Mouse (Mus musculus) stomach, embryonic 15.5 days (tissue): ENCODE results near the gene Rps6kc1. TPM values are rescaled to one million over a fixed set of nuclear protein-coding genes. Genes with fewer than 3 reads are reported as not detected.
"Not testable (repeated sequence)": the region's sequence is repeated elsewhere in the genome, so short reads cannot be mapped to it uniquely, and the experiment has no call there.

ENCODE experiments used
- ATAC-seq: fragments of 200-750 bp; cut with Nextera tagmentation; 2 replicates; pipeline ENCODE4 v1.8.0; 2017; ENCODE audit warnings: low read depth, moderate number of reproducible peaks, moderate TSS enrichment; ENCODE audit not compliant: insufficient read depth, low FRiP score
- H3K27ac ChIP-seq: fragments of 300-500 bp; sonication (generic); 2 replicates; pipeline ENCODE4 v1.5.1; 2015; ENCODE audit warnings: mild to moderate bottlenecking, inconsistent platforms
- H3K27me3 ChIP-seq: fragments of 300-500 bp; sonication (generic); replicated peaks from 2 replicates; pipeline ENCODE4 v1.6.1; 2015; ENCODE audit warnings: inconsistent platforms
- H3K36me3 ChIP-seq: fragments of 300-500 bp; sonication (generic); 2 replicates; pipeline ENCODE4 v1.6.1; 2015; ENCODE audit warnings: inconsistent platforms
- H3K4me1 ChIP-seq: fragments of 300-500 bp; sonication (generic); 2 replicates; pipeline ENCODE4 v1.6.1; 2015; ENCODE audit warnings: inconsistent platforms
- H3K4me2 ChIP-seq: fragments of 300-500 bp; sonication (generic); 2 replicates; pipeline ENCODE4 v1.6.1; 2015; ENCODE audit warnings: mild to moderate bottlenecking, inconsistent platforms
- H3K4me3 ChIP-seq: fragments of 300-500 bp; sonication (generic); replicated peaks from 2 replicates; pipeline ENCODE4 v1.5.1; 2015; ENCODE audit warnings: inconsistent platforms
- H3K9ac ChIP-seq: fragments of 300-500 bp; sonication (generic); 2 replicates; pipeline ENCODE4 v1.6.1; 2015; ENCODE audit warnings: inconsistent platforms
- H3K9me3 ChIP-seq: fragments of 300-500 bp; sonication (generic); 2 replicates; pipeline ENCODE4 v1.6.1; 2016; ENCODE audit warnings: inconsistent platforms
- WGBS: fragments of 180-500 bp; shearing (Covaris S2); methylation state at CpG from one replicate; pipeline ENCODE4 v1.1.7; 2015; 5-methylcytosine and 5-hydroxymethylcytosine counted together
- polyA plus RNA-seq: library from polyadenylated mRNA; unstranded; fragments of >200 nt; fragmentation: Nextera tagmentation; extraction: Ambion mirVana; gene quantifications from 2 replicates; pipeline ENCODE4 v1.2.1, GENCODE M21; 2015

Gene Rps6kc1
- polyA plus RNA-seq, 1 experiment from 2014 or later = 10.6 TPM

DNA sequence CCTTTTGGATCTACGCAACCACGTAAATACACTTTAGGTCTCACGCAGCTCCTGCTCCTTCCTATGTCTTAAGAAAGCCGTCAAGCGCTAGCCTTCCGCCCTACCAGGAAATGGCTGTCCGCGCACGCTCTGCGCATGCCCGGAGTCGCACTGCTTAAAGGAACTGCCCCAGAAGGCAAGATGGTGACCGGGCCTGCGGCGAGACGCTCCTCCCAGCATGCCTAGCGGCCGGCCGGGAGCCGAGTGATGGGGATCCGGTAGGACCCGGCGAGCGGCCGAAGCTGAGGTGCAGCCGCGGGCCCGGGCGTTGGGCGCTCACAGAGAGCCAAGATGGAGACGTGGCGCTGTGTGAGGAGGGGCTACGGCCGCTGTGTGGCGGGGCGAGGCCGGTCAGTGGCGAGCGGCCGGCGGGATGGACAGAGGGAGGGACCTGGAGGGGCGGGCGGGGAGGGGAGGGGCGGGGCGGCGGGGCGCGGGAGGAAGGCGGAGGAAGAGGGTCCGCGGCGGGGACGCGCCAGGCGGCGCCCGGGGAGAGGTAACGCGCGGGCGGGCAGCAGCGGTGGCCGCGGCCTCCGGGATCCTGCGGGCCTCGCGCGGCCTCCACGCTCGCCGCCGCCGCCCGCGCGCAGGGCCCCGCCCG lies 16.9 kb upstream of the Rps6kc1 start:
- ATAC-seq = peak; percentile 98
- Histone ChIP-seq H3K36me3 (no peaks in the 10 kb centered on the region), H3K9me3 (no peaks in the 10 kb centered on the region), H3K9ac (peak overlapping the region; percentile 84), H3K27me3 (no peaks in the 10 kb centered on the region), H3K4me3 (peak overlapping the region; percentile 80), H3K4me2 (peak overlapping the region; percentile 66), H3K27ac (peak overlapping the region; percentile 100), H3K4me1 (peaks cover 5% of the 10 kb centered on the region)
- under 1% methylated on average over 52 of the region's 79 CpGs for WGBS

DNA sequence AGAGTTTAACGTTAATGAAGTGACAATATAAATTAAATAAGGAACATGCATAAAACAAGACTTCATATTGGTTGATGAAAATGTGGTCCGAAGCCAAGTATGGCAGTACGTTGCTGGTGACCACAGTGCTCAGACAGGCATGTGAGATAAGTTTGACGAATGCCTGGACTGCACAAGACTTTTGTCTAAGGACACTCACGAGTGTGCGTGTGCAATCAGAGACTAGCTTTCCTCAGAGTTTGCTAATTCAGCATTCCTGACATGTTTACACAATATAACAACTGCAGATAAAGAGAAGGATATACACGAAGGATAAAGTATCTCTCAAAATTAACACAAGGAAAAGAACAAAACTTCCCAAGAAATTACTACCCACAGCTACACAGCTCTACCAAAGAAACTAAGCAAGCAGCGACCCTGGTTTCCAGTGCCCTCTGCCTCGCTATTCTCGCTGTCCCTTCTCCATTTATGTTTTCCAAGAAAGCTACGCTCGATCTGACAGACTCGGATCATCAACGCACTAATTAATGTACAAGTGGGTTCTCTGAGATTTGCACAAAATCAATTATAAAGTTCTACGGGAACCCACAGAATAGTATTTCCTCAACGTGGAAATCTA lies 16.3 kb upstream of the Rps6kc1 start:
- peak overlapping the region; percentile 80 for H3K4me3 ChIP-seq
- H3K27ac ChIP-seq = peak overlapping the region; percentile 100
- H3K4me2 ChIP-seq = peak overlapping the region; percentile 66
- no peaks in the 10 kb centered on the region for H3K36me3 ChIP-seq
- peak overlapping the region; percentile 84; the same call in 1 of the 2 replicates for H3K9ac ChIP-seq
- 8% methylated on average over 16 of the region's 16 CpGs for WGBS
- peaks cover 5% of the 10 kb centered on the region for H3K4me1 ChIP-seq
- H3K9me3 ChIP-seq = no peaks in the 10 kb centered on the region
- ATAC-seq = peak; percentile 4; the same call in 1 of the 2 replicates
- H3K27me3 ChIP-seq = no peaks in the 10 kb centered on the region

DNA sequence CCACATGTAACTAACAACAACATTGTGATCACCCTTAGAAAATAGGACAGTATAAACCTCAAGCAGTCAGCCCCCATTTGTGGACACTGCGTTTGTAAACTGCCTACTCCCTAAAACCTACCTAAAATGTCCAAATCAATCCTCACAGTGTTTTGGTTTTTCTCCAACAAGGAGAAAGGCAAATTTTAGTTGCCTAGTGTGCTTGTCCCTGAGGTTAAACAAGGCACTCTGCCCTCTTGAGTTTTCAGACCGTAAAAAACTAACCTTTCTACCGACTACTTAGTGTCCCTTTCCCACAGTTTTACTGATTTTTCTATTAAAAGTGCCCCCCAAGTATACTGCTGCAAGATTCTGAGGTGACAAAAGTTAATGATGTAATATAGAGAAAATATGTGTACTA lies 15.7 kb upstream of the Rps6kc1 start:
- H3K27me3 ChIP-seq = no peaks in the 10 kb centered on the region
- no peak overlapping the region for H3K9ac ChIP-seq
- no peak overlapping the region for H3K4me3 ChIP-seq
- no peaks in the 10 kb centered on the region for H3K36me3 ChIP-seq
- no peak overlapping the region for H3K27ac ChIP-seq
- no peak for ATAC-seq
- 0 out of 2 replicates have a peak overlapping the region, but pooled peaks have one; percentile 6 for H3K4me2 ChIP-seq
- H3K9me3 ChIP-seq = no peaks in the 10 kb centered on the region
- peaks cover 5% of the 10 kb centered on the region for H3K4me1 ChIP-seq
- WGBS = 90% methylated on average over 3 of the region's 3 CpGs

DNA sequence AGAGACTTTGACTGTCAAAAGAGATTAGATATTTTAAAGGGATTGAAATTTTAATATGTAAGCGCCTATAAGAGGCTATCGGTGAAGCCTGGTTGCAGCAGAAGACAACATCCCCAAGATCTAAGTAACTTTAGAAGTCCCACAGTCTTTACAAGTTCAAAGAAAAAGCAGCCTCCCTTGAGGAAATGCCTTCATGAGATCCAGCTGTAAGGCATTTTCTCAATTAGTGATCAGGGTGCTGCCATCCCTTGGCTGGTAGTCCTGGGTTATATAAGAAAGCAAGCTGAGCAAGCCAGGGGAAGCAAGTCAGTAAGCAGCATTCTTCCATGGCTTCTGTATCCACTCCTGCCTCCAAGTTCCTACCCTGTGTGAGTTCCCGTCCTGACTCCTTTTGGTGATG lies 13.2 kb upstream of the Rps6kc1 start, which contains the start of gene Angel2:
Angel2 (plus strand) TSS at position 301 of the 400 bp plus-strand sequence.
- H3K4me2 ChIP-seq, H3K27ac ChIP-seq, H3K4me3 ChIP-seq, H3K9ac ChIP-seq, H3K36me3 ChIP-seq, ATAC-seq, H3K27me3 ChIP-seq, H3K4me1 ChIP-seq, H3K9me3 ChIP-seq: not testable (repeated sequence)
- 82% methylated on average over 3 of the region's 3 CpGs for WGBS

DNA sequence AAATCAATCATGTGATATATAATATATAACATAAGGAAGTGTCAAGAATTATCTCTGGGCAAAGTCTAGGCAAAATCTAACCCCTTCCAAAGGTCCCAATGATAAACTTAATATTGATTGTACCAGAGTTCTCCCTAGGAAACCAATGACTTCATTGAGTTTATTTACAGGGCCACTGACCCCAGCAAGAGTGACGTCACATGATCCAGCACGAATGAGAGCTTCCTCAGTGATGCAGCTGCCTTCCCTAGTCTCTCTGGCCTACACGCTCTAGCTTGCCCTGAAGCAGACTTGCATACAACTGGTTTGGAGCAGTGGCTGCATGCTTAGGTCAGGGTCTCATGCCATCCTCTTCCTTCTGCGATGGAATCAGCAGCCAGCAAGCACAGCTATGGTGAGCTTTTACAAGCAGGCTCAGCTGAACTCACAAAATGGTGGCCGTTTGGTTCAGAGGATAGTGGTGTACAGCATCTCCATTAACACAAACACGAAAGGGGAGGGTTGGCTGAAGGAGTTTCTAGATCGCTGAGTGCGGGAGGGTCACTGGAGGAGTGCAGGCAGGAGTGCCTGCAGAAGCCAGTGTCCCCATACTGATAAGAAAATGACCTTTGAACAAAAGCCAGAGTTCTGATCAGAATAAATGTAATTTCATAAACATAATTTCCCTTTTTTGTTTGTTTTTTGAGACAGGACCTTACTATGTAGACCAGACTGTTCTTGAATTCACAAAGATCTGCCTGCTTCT lies 8.3 kb upstream of the Rps6kc1 start:
- Histone ChIP-seq H3K4me1 (peaks cover 3% of the 10 kb centered on the region; the same call in 1 of the 2 replicates), H3K36me3 (no peaks in the 10 kb centered on the region), H3K9me3 (no peaks in the 10 kb centered on the region), H3K9ac (no peak overlapping the region), H3K4me2 (no peak overlapping the region), H3K27me3 (no peaks in the 10 kb centered on the region), H3K27ac (no peak overlapping the region), H3K4me3 (no peak overlapping the region)
- no peak for ATAC-seq
- 61% methylated on average over 8 of the region's 8 CpGs for WGBS

DNA sequence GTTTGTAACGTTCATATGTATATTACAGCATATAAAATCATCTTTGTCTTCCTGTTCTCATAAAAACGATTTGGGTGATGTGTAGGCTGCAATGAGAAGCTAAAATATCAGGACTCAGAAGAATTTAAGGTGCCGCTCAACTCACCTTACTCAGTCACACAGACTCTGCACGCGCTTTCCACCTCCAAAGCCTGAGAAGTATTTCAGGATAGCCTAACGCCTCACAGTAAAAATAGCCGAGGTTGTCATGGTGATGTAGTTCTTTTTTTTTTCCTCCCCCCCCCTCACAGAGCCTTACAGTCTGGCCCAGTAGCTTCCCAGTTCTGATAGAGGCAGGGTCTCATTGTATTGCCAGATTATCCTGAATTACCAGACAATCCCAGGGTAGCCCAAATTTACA lies 7.4 kb upstream of the Rps6kc1 start:
- no peak for ATAC-seq
- Histone ChIP-seq H3K4me1 (peaks cover 3% of the 10 kb centered on the region; the same call in 1 of the 2 replicates), H3K27me3 (no peaks in the 10 kb centered on the region), H3K9ac (no peak overlapping the region), H3K4me3 (no peak overlapping the region), H3K4me2 (no peak overlapping the region), H3K36me3 (no peaks in the 10 kb centered on the region), H3K9me3 (no peaks in the 10 kb centered on the region), H3K27ac (no peak overlapping the region)
- WGBS = 63% methylated on average over 7 of the region's 7 CpGs

DNA sequence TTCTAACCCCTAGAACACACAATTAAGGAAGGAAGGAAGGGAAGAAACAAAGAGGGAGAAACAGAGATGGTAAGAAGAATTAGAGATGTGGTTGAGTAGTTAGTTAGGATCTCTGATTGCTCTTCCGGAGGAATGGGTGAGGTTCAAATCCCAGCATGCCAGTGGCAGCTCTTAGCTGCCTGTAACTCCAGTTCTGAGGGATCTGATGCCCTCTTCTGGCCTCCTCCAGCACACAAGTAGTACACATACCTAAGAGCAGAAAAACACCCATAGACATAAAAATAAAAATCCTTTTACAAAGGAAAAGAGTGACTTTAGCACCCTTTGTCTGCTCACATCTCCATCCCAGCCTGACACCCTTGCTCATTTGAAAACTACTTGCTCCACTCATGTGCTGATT lies 1.1 kb upstream of the Rps6kc1 start:
- Histone ChIP-seq H3K27me3 (no peaks in the 10 kb centered on the region), H3K36me3 (no peaks in the 10 kb centered on the region), H3K9me3 (no peaks in the 10 kb centered on the region), H3K4me2 (no peak overlapping the region), H3K9ac (no peak overlapping the region), H3K4me1 (0 out of 2 replicates have a peak, but pooled peaks cover 7% of the 10 kb centered on the region), H3K4me3 (no peak overlapping the region), H3K27ac (no peak overlapping the region)
- WGBS = 50% methylated on average over 1 of the region's 1 CpGs
- no peak for ATAC-seq

DNA sequence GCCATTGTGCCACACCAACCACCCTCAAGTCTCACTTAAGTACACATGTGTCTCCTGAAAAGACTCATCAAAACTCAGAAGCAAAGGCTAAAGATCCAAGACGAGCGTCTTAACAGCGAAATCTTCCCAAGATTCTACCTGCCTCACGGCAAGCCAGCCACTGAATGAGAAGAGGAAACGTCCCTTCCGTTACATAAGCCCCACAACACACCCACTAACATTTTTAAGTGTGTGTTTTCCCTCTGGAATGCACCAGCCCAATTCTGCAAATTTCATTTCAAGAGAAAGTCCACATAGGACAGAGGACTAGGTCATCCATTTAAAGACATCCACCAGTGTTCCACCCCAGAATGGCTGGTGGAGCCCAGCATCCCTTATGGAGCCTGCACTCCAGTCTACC lies 734 bp downstream of the Rps6kc1 start:
- no peaks in the 10 kb centered on the region for H3K36me3 ChIP-seq
- peak overlapping the region; percentile 89 for H3K4me2 ChIP-seq
- no peaks in the 10 kb centered on the region for H3K27me3 ChIP-seq
- H3K4me1 ChIP-seq = 0 out of 2 replicates have a peak, but pooled peaks cover 7% of the 10 kb centered on the region
- ATAC-seq = 0 out of 2 replicates have a peak, but pooled peaks have one; percentile 9
- 75% methylated on average over 6 of the region's 6 CpGs for WGBS
- H3K4me3 ChIP-seq = peak overlapping the region; percentile 88
- peak overlapping the region; percentile 74; the same call in 1 of the 2 replicates for H3K9ac ChIP-seq
- no peak overlapping the region for H3K27ac ChIP-seq
- no peaks in the 10 kb centered on the region for H3K9me3 ChIP-seq

DNA sequence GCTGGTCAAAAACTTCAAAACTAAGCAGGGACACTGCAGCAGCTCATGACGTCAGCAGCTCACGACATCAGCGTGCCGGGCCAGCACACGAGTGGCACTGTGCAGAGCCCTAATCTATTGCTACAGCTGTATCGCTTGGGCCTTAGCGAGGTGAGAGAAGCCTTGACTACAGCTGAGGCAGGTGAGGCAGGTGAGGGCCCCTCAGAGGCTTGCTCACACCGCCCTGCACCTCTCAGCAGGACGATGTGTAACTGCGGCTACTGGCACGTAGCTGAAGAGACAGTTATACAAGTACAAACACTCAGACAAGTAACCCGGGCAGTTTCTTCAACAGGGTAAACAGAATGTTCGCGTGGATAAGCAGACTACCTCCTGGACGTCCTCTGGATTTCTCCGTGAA lies 6.9 kb downstream of the Rps6kc1 start:
- no peak overlapping the region for H3K4me3 ChIP-seq
- no peaks in the 10 kb centered on the region for H3K36me3 ChIP-seq
- 0 out of 2 replicates have a peak, but pooled peaks cover 4% of the 10 kb centered on the region for H3K4me1 ChIP-seq
- H3K4me2 ChIP-seq = no peak overlapping the region
- H3K9ac ChIP-seq = no peak overlapping the region
- H3K27ac ChIP-seq = no peak overlapping the region
- no peaks in the 10 kb centered on the region for H3K9me3 ChIP-seq
- no peaks in the 10 kb centered on the region for H3K27me3 ChIP-seq
- peak; percentile 39; the same call in 1 of the 2 replicates for ATAC-seq
- 74% methylated on average over 16 of the region's 16 CpGs for WGBS

DNA sequence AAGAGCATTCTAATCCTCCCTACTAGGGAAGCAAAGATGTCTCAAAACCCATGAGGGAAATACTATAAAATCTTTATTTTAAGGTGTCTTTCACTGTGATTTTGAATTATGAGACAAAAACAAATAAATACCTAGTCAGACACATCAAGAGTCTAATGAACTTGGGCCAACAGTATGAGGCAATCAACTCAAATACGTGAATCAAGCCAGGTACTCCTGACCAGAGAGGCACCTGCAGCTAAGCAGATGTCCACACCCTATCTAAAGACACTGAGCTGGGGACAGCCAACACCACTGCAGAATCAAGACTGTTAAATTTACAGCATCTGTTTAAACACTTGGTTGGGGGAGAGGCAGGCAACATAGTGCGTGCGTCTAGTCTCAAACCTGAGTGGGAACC lies 7.4 kb downstream of the Rps6kc1 start:
- H3K4me1 ChIP-seq = 0 out of 2 replicates have a peak, but pooled peaks cover 6% of the 10 kb centered on the region
- no peak overlapping the region for H3K4me3 ChIP-seq
- H3K27me3 ChIP-seq = no peaks in the 10 kb centered on the region
- ATAC-seq = no peak
- H3K4me2 ChIP-seq = no peak overlapping the region
- no peak overlapping the region for H3K27ac ChIP-seq
- H3K9ac ChIP-seq = no peak overlapping the region
- no peaks in the 10 kb centered on the region for H3K36me3 ChIP-seq
- no peaks in the 10 kb centered on the region for H3K9me3 ChIP-seq
- 89% methylated on average over 3 of the region's 3 CpGs for WGBS

DNA sequence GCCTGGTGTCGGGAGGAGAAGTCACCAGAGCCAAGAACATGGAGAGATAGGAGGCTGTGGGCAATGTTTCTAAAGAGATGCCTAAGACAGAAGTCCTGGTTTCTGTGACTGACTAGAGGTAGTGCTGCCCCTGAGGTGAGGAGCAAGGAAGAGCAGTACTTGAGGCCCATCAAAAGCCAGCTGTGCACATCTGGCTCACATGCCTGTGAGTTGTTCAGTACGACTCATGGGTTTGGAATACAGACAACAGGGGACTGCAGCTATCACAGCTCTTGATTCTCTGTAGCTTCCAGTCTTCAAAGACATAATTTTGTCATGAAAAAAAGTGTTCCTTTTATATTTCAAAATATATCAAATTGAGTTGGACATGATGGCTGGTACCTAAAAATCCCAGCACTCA lies 10.5 kb downstream of the Rps6kc1 start:
- Histone ChIP-seq H3K4me1 (0 out of 2 replicates have a peak, but pooled peaks cover 9% of the 10 kb centered on the region), H3K4me2 (no peak overlapping the region), H3K9me3 (no peaks in the 10 kb centered on the region), H3K36me3 (no peaks in the 10 kb centered on the region), H3K9ac (no peak overlapping the region), H3K27me3 (no peaks in the 10 kb centered on the region), H3K27ac (no peak overlapping the region), H3K4me3 (no peak overlapping the region)
- 54% methylated on average over 2 of the region's 2 CpGs for WGBS
- ATAC-seq = no peak
